Mouse (Mus musculus): ENCODE measurements around the gene Adam17. TPM values are rescaled to one million over a fixed set of nuclear protein-coding genes. Genes with fewer than 3 reads are reported as not detected.

Adam17 gene
- polyA plus RNA-seq, 1 experiment from 2014 or later = 44.7 TPM

- Histone ChIP-seq H3K36me3 (peaks cover 80% of the 10 kb centered on the region), H3K27ac (no peak overlapping the region), H3K9ac (no peak overlapping the region), H3K4me1 (no peaks in the 10 kb centered on the region), H3K27me3 (no peaks in the 10 kb centered on the region), H3K9me3 (no peaks in the 10 kb centered on the region), H3K4me3 (no peak overlapping the region), H3K4me2 (replicated peaks) (no peak overlapping the region)
- no peak for ATAC-seq (ENCODE audit: insufficient number of reproducible peaks, insufficient read depth, low FRiP score, low TSS enrichment)
- 85% methylated on average over 5 of the region's 5 CpGs for WGBS
Measured at GRCm38 (mm10) chr12:21324101-21324500, 49.3 kb downstream of the Adam17 start.

- Histone ChIP-seq H3K9me3 (no peaks in the 10 kb centered on the region), H3K4me3 (no peak overlapping the region), H3K4me1 (no peaks in the 10 kb centered on the region), H3K4me2 (replicated peaks) (no peak overlapping the region), H3K36me3 (peaks cover 70% of the 10 kb centered on the region), H3K27ac (no peak overlapping the region), H3K27me3 (no peaks in the 10 kb centered on the region), H3K9ac (no peak overlapping the region)
- no peak for ATAC-seq (ENCODE audit: insufficient number of reproducible peaks, insufficient read depth, low FRiP score, low TSS enrichment)
- WGBS = 87% methylated on average over 9 of the region's 9 CpGs
Measured at GRCm38 (mm10) chr12:21322856-21323255, 50.6 kb downstream of the Adam17 start.

- H3K9ac ChIP-seq = no peak overlapping the region
- 92% methylated on average over 4 of the region's 4 CpGs for WGBS
Measured at GRCm38 (mm10) chr12:21322296-21322695, 51.1 kb downstream of the Adam17 start.

GRCm38 (mm10) chr12:21321170-21321569 lies 52.3 kb downstream of the Adam17 start:
- no peaks in the 10 kb centered on the region for H3K9me3 ChIP-seq
- H3K4me3 ChIP-seq = no peak overlapping the region
- no peak overlapping the region for H3K4me2 ChIP-seq (replicated peaks)
- 84% methylated on average over 9 of the region's 9 CpGs for WGBS
- H3K27ac ChIP-seq = no peak overlapping the region
- H3K4me1 ChIP-seq = peaks cover 5% of the 10 kb centered on the region; the same call in 1 of the 2 replicates
- H3K9ac ChIP-seq = no peak overlapping the region
- ATAC-seq (ENCODE audit: insufficient number of reproducible peaks, insufficient read depth, low FRiP score, low TSS enrichment) = no peak
- no peaks in the 10 kb centered on the region for H3K27me3 ChIP-seq
- peaks cover 57% of the 10 kb centered on the region for H3K36me3 ChIP-seq

More at GRCm38 (mm10) chr12:21322296-21322695, 51.1 kb downstream of the Adam17 start:
- H3K9me3 ChIP-seq = no peaks in the 10 kb centered on the region
- ATAC-seq (ENCODE audit: insufficient number of reproducible peaks, insufficient read depth, low FRiP score, low TSS enrichment) = no peak
- no peak overlapping the region for H3K4me3 ChIP-seq
- no peaks in the 10 kb centered on the region for H3K4me1 ChIP-seq
- no peak overlapping the region for H3K27ac ChIP-seq
- no peak overlapping the region for H3K4me2 ChIP-seq (replicated peaks)
- H3K36me3 ChIP-seq = peaks cover 65% of the 10 kb centered on the region
- no peaks in the 10 kb centered on the region for H3K27me3 ChIP-seq

- no peak overlapping the region for H3K9ac ChIP-seq
- ATAC-seq (ENCODE audit: insufficient number of reproducible peaks, insufficient read depth, low FRiP score, low TSS enrichment) = no peak
- peaks cover 50% of the 10 kb centered on the region for H3K36me3 ChIP-seq
- H3K9me3 ChIP-seq = no peaks in the 10 kb centered on the region
- no peak overlapping the region for H3K4me3 ChIP-seq
- 82% methylated on average over 4 of the region's 4 CpGs for WGBS
- no peak overlapping the region for H3K27ac ChIP-seq
- H3K27me3 ChIP-seq = no peaks in the 10 kb centered on the region
- H3K4me1 ChIP-seq = peaks cover 5% of the 10 kb centered on the region; the same call in 1 of the 2 replicates
- no peak overlapping the region for H3K4me2 ChIP-seq (replicated peaks)
Measured at GRCm38 (mm10) chr12:21320317-21320716, 53.1 kb downstream of the Adam17 start.

- 77% methylated on average over 12 of the region's 12 CpGs for WGBS
- H3K9me3 ChIP-seq = no peaks in the 10 kb centered on the region
- peaks cover 53% of the 10 kb centered on the region for H3K36me3 ChIP-seq
- H3K4me2 ChIP-seq (replicated peaks) = no peak overlapping the region
- ATAC-seq (ENCODE audit: insufficient number of reproducible peaks, insufficient read depth, low FRiP score, low TSS enrichment) = no peak
- no peak overlapping the region for H3K4me3 ChIP-seq
- peaks cover 5% of the 10 kb centered on the region; the same call in 1 of the 2 replicates for H3K4me1 ChIP-seq
- no peak overlapping the region for H3K27ac ChIP-seq
- H3K27me3 ChIP-seq = no peaks in the 10 kb centered on the region
- no peak overlapping the region for H3K9ac ChIP-seq
Measured at GRCm38 (mm10) chr12:21318143-21318895, 55.1 kb downstream of the Adam17 start.

GRCm38 (mm10) chr12:21316869-21317265 lies 56.6 kb downstream of the Adam17 start:
- peak overlapping the region; percentile 56 for H3K4me2 ChIP-seq (replicated peaks)
- no peaks in the 10 kb centered on the region for H3K27me3 ChIP-seq
- H3K4me3 ChIP-seq = peak overlapping the region; percentile 58
- H3K4me1 ChIP-seq = peaks cover 5% of the 10 kb centered on the region; the same call in 1 of the 2 replicates
- 37% methylated on average over 7 of the region's 7 CpGs for WGBS
- H3K36me3 ChIP-seq = peaks cover 51% of the 10 kb centered on the region
- ATAC-seq (ENCODE audit: insufficient number of reproducible peaks, insufficient read depth, low FRiP score, low TSS enrichment) = no peak
- no peaks in the 10 kb centered on the region for H3K9me3 ChIP-seq
- no peak overlapping the region for H3K27ac ChIP-seq
- H3K9ac ChIP-seq = peak overlapping the region; percentile 66; the same call in 1 of the 2 replicates

GRCm38 (mm10) chr12:21315923-21316868 lies 57.2 kb downstream of the Adam17 start, which contains the start of gene Iah1:
Gene Iah1, plus strand, starts transcription at chr12:21316389.
- Histone ChIP-seq H3K9me3 (no peaks in the 10 kb centered on the region), H3K36me3 (peaks cover 53% of the 10 kb centered on the region), H3K27ac (peak within 1 kb of the TSS; percentile 46; the same call in 1 of the 2 replicates), H3K9ac (peak within 1 kb of the TSS; percentile 66), H3K4me3 (peak within 1 kb of the TSS; percentile 58), H3K4me1 (peaks cover 5% of the 10 kb centered on the region; the same call in 1 of the 2 replicates), H3K27me3 (no peaks in the 10 kb centered on the region), H3K4me2 (replicated peaks) (peak within 1 kb of the TSS; percentile 56)
- peak; percentile 86 for ATAC-seq (ENCODE audit: insufficient number of reproducible peaks, insufficient read depth, low FRiP score, low TSS enrichment)
- WGBS = 3% methylated on average over 59 of the region's 59 CpGs

GRCm38 (mm10) chr12:21312201-21312600 lies 61.2 kb downstream of the Adam17 start:
- WGBS = 88% methylated on average over 5 of the region's 5 CpGs
- no peaks in the 10 kb centered on the region for H3K27me3 ChIP-seq
- no peak overlapping the region for H3K4me3 ChIP-seq
- no peak overlapping the region for H3K4me2 ChIP-seq (replicated peaks)
- ATAC-seq (ENCODE audit: insufficient number of reproducible peaks, insufficient read depth, low FRiP score, low TSS enrichment) = no peak
- peaks cover 4% of the 10 kb centered on the region; the same call in 1 of the 2 replicates for H3K4me1 ChIP-seq
- no peak overlapping the region for H3K9ac ChIP-seq
- peaks cover 73% of the 10 kb centered on the region for H3K36me3 ChIP-seq
- no peak overlapping the region for H3K27ac ChIP-seq
- H3K9me3 ChIP-seq = no peaks in the 10 kb centered on the region

GRCm38 (mm10) chr12:21306721-21307120 lies 66.7 kb downstream of the Adam17 start:
- Histone ChIP-seq H3K9me3 (no peaks in the 10 kb centered on the region), H3K4me3 (no peak overlapping the region), H3K27ac (no peak overlapping the region), H3K9ac (no peak overlapping the region), H3K27me3 (no peaks in the 10 kb centered on the region), H3K4me2 (replicated peaks) (no peak overlapping the region), H3K4me1 (no peaks in the 10 kb centered on the region), H3K36me3 (peaks cover 87% of the 10 kb centered on the region)
- no peak for ATAC-seq (ENCODE audit: insufficient number of reproducible peaks, insufficient read depth, low FRiP score, low TSS enrichment)
- 88% methylated on average over 4 of the region's 4 CpGs for WGBS

GRCm38 (mm10) chr12:21305741-21306140 lies 67.7 kb downstream of the Adam17 start:
- H3K4me2 ChIP-seq (replicated peaks) = no peak overlapping the region
- no peaks in the 10 kb centered on the region for H3K4me1 ChIP-seq
- no peak overlapping the region for H3K4me3 ChIP-seq
- no peak overlapping the region for H3K9ac ChIP-seq
- H3K9me3 ChIP-seq = no peaks in the 10 kb centered on the region
- no peak for ATAC-seq (ENCODE audit: insufficient number of reproducible peaks, insufficient read depth, low FRiP score, low TSS enrichment)
- no peaks in the 10 kb centered on the region for H3K27me3 ChIP-seq
- 90% methylated on average over 4 of the region's 4 CpGs for WGBS
- H3K27ac ChIP-seq = no peak overlapping the region
- H3K36me3 ChIP-seq = peaks cover 86% of the 10 kb centered on the region

All from embryonic facial prominence, embryonic 12.5 days (tissue).